Mouse (Mus musculus): Measurements from ENCODE around the gene Cpsf4l.
A peak's percentile ranks its signal among the peaks of the same experiment; 100 is the strongest.

The Cpsf4l gene

GRCm38 (mm10) chr11:113709731-113710256, at the start of gene Cpsf4l:
Gene Cpsf4l (minus strand): TSS chr11:113710017.
- no peak for DNase-seq (ENCODE audit: low spot score in 2 of 2)

GRCm38 (mm10) chr11:113758851-113759250, 49.0 kb upstream of the Cpsf4l start:
- DNase-seq (ENCODE audit: low spot score in 2 of 2), result no peak

DNA sequence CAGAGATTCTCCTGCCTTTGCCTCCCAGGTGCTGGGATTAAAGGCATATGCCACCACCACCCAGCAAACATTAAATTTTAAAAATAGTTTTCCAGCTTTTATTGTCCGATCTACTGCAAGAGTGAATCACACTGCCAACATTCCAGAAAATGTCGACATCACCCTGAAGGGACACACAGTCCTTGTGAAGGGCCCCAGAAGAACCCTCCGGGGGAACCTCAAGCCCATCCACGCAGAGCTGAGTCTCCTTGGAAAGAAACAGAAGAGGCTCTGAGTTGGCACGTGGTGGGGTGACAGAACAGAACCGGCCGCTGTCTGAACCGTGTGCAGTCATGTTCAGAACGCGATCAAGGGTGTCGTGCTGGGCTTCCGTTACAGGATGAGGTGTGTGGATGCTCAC, 46.8 kb upstream of the Cpsf4l start:
- DNase-seq (ENCODE audit: low spot score in 2 of 2), result no peak

DNA sequence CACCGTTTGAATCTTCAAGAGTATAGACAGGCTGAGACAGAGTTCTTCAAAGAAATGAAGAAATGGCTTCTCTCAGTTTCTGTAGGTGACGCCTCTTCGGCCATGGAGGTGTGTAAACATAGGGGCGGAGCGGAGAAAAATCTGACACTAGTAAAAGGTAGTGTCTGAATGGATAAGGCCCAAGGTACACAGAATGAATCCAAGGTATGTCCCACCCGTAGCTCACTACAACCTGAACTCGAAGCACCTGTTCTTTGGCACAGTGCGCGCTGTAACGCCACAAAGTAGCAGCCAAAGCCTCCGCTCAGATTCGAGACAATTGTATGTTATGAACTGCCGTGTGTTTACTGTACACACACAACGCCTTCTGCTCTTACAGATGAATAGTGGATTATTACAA, 46.1 kb upstream of the Cpsf4l start:
- DNase-seq (ENCODE audit: low spot score in 2 of 2), result no peak

- DNase-seq (ENCODE audit: low spot score in 2 of 2), result no peak
These were observed 45.0 kb upstream of the Cpsf4l start for GRCm38 (mm10) chr11:113754845-113755244.

- DNase-seq (ENCODE audit: low spot score in 2 of 2), result no peak
These were observed 43.0 kb upstream of the Cpsf4l start for GRCm38 (mm10) chr11:113752685-113753430.

GRCm38 (mm10) chr11:113752158-113752661, 42.4 kb upstream of the Cpsf4l start:
- DNase-seq (ENCODE audit: low spot score in 2 of 2), result no peak

DNA sequence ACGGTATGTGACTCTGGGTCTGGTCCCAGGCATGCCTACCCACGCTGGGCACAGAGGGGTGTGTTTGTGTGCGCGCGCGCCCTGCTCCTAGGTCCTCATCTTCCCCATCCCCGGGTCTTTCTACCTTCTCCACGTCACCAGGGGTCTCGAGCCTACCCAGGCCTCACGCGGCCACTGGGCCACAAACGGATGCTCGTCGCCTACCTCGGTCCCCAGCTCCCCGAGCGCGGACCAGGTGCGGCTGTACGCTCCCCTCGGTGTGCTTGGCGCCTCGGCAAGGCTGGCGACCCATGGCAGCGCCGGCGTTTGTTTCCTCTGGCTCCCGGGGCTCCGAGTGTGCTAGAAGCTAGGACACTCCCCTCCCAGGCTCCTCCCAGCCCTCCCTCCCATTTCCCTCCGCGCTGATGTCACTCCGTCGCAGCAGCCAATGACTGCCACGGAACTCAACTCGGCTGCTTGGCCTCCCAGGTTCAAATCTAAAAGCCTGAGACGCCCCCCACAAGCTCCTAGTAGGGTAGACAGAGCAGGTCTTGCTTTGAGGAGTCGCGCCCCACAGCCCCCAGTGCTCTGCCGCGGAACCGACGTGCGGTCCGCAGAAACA, 41.8 kb upstream of the Cpsf4l start, which contains the start of gene Cdc42ep4:
Gene Cdc42ep4, minus strand, starts transcription at position 398 of the 601 bp plus-strand sequence.
- peak; percentile 56 to 78 for DNase-seq (ENCODE audit: low spot score in 2 of 2)

DNA sequence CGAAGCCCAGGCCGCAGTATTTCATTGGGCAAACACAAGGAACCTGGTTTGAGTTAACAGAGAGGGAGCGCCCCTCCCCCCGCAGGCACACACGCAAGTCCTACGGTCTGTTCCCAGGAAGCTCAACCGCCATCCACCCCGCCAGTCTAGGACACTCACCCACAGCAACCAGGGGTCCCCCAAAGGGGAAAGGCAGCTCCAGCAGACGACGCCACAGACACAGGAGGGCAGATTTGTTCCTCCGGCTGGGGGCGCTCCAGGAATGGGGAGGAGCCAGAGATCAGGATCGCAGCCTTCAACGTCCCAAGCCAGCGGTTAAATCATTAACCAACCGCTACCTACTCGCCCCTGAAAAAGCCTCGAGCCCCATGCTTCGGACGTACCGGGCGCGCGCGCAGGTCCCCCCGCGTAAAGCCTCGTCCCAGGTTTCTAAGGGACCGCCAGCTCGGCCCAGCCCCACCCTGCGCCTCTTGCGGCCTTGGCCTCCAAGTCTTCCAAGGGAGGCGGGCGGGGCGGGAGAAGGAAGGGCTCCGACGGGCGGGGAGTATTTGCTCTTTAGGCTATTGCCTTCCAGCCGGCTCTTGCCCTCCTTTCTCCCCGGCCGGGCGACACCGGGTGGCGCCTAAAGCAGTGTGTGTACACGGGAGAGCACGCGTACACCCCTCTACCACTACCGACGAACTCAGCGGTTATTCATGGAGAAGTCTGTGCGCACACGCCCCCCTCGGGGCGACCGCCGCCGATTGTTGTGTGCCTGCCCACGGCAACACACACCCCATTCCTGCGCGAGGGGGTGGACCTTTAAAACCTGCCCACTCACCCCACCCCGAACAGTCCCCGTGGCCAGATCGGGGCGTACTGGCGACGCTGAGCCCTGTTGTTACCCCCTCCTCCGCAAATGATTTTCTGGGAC, 41.0 kb upstream of the Cpsf4l start:
- DNase-seq (ENCODE audit: low spot score in 2 of 2), result peak; percentile 67 to 72

DNA sequence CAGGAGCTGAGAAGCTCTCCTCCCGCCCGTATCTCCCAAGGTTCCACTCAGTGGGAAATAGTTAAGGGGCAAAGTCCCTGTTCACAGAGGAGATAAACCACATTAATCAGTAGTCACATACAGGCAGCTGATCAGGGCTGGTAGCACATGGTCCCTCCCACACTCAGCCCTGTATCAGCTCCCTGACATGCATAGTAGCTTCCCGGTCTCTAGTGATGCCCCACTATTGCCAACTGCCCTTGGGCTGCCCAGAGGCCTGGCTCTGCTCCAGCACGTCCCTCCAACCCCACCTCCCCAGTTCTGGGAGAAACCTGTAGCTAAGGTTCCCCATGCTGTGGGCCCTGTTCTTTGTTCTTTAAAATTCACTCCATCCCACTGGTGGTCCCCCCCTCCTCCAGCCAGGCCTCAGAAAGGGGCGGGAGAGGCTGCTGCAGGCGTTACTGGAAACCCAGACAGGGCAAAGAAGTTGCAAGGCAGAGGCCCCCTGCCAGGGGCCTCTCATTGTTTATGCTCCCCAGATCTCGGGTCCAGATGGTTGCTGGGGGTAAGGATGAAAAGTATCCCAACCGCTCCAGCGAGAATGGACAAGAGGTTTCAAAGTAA, 40.0 kb upstream of the Cpsf4l start:
- no peak for DNase-seq (ENCODE audit: low spot score in 2 of 2)

- no peak for DNase-seq (ENCODE audit: low spot score in 2 of 2)
These were observed 39.1 kb upstream of the Cpsf4l start for GRCm38 (mm10) chr11:113748797-113749521.

DNA sequence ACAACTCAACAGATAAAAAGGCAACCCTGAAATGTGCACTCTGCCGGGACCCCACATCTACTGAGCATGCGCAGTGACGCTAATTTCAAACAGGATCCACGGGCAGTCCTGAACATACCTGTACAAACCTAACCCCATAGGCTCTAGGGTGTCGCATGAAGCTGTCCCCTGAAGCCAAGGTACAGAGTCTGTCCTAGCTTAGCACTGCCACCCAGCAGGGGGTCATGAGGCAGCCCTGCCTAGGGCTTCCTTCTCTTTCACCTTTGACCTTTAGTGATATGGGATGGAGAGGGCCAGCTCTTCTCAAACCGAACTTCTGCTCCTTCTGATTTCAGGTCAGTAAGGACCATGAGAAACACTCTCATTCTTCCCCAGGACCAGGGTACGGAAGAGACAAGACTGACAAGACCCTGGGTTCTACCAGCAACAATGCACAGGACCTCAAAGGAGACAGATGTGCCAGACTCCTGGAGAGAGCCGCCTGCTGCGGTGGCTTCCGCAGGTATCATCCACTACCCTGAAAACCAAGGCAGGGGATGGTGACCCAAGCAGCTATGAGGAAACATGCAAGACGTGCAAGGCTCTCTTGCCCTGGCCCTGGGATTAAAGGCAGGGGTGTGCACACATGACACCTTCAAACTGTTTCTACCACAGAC, 38.0 kb upstream of the Cpsf4l start:
- DNase-seq (ENCODE audit: low spot score in 2 of 2), result no peak

- DNase-seq (ENCODE audit: low spot score in 2 of 2), result no peak
These were observed 37.2 kb upstream of the Cpsf4l start for GRCm38 (mm10) chr11:113747056-113747455.

DNA sequence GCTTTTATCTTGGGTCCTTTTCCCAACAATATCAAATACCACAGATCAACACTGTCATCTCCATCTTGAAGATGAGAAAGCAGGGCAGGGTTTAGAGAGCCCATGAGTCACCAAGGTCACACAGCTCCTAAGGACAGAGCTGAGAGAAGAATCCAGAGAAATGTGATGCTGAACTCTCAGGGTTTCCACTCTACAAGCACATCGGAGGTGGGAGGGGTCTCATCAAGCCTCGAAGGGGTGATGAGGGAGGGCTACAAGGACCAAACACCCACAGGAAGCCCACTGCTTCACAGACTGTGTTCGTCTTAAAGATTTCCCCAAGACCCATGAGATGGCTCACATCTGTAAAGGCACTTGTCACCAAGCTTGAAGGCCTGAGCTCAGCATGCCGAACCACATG, 36.1 kb upstream of the Cpsf4l start:
- DNase-seq (ENCODE audit: low spot score in 2 of 2), result no peak

GRCm38 (mm10) chr11:113742998-113743397, 33.2 kb upstream of the Cpsf4l start:
- no peak for DNase-seq (ENCODE audit: low spot score in 2 of 2)

DNA sequence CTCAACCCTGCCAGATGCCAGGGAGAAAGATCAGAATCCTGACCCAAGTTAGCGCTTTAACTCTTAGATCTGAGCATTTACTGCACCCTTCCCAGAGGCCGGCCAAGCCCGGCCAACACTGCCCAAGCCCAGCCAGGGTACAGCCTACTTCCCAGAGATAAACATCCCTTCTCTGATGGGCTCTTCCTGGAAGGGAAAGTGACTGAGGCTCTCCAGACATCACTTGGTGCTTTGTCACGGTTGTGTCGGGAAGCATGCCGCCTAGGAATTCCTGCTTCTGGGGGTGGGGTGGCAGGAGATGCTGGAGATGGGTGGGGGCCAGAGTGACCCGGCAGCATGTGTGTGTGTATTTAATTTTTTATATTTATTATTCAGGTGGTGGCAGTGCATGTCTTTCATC, 30.3 kb upstream of the Cpsf4l start:
- no peak for DNase-seq (ENCODE audit: low spot score in 2 of 2)

- DNase-seq (ENCODE audit: low spot score in 2 of 2), result no peak
These were observed 29.4 kb upstream of the Cpsf4l start for GRCm38 (mm10) chr11:113739213-113739612.

- DNase-seq (ENCODE audit: low spot score in 2 of 2), result no peak
These were observed 28.1 kb upstream of the Cpsf4l start for GRCm38 (mm10) chr11:113737912-113738311.

GRCm38 (mm10) chr11:113737553-113737854, 27.7 kb upstream of the Cpsf4l start:
- DNase-seq (ENCODE audit: low spot score in 2 of 2), result no peak

GRCm38 (mm10) chr11:113736848-113737552, 27.2 kb upstream of the Cpsf4l start:
- no peak for DNase-seq (ENCODE audit: low spot score in 2 of 2)

All from frontal cortex, postnatal 10 days (tissue).